Mouse (Mus musculus): ENCODE measurements around the gene Wdr74. TPM values are rescaled to one million over a fixed set of nuclear protein-coding genes. Genes with fewer than 3 reads are reported as not detected.

Wdr74 gene
- polyA plus RNA-seq, 1 experiment from 2014 or later = 42.8 TPM

DNA sequence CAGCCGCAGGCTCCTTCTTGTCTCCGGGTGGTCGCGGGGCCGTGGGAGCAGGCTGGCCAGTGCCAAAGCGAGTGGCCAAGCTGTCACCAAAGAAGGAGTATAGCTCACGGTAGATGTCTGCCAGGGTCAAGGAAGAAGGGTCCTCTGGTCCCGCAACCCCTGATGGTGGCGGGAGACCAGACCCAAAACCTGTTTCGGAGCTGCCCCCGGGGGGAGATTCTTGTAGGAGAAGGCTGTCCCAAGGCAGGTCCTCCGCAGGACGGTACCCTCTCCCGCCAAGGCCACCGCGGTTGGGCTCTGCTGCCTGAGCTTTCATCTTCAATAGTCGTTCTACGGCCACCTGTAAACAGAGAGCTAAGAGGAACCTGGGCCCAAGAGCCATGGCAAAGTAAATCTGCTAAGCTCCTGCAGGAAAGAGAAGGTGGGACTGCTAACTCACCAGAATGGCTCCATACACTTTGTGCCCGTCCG is 39.4 kb downstream of the Wdr74 start:
- Histone ChIP-seq H3K4me3 (peak overlapping the region; percentile 89), H3K4me1 (replicated peaks) (peaks cover 30% of the 10 kb centered on the region), H3K9me3 (replicated peaks) (no peaks in the 10 kb centered on the region), H3K4me2 (peak overlapping the region; percentile 91), H3K27me3 (no peaks in the 10 kb centered on the region), H3K36me3 (peaks cover 21% of the 10 kb centered on the region), H3K9ac (peak overlapping the region; percentile 96), H3K27ac (peak overlapping the region; percentile 100)
- no peak; the same call in 1 of the 2 replicates for ATAC-seq (replicated peaks; ENCODE audit: insufficient number of reproducible peaks, insufficient read depth, low FRiP score, low read depth)
- WGBS = 5% methylated on average over 20 of the region's 20 CpGs

DNA sequence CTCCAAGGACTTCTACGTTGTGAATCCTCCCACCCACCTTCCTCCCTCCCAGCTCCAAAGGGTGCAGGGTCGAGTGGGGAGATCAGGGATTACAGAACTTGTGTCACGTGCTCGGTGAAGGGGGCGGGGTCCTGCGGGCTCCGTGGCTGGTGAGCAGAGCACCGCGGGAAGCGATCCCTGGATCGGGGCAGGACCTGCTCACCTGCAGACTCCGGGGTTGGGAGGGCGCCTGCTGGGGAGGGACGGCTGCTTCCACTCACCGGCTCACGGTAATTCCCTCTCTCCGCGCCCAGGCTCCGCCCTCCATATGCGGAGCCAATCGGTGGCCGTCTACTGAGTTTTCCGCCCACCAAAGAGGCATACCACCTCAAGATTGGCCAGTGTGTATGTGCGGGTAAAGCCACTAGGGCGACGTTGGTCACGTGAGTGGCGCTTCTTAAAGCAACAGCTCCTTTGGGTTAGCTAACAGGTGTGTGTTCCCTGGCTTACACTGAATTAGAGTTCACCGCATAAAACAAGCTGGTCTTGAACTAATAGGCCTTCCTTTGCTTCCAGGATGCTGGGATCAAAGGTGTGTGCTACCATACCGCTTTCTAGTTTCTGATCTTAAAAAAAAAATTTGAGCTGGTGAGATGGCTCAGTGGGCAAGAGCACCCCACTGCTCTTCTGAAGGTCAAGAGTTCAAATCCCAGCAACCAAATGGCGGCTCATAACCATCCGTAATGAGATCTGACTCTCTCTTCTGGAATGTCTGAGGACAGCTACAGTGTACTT is 50.6 kb downstream of the Wdr74 start, which contains the start of gene Taf6l:
Taf6l (minus strand) TSS at position 410 of the 774 bp plus-strand sequence.
- peak within 1 kb of the TSS; percentile 83 for H3K27ac ChIP-seq
- ATAC-seq (replicated peaks; ENCODE audit: insufficient number of reproducible peaks, insufficient read depth, low FRiP score, low read depth) = peak; percentile 98
- peak within 1 kb of the TSS; percentile 69 for H3K4me2 ChIP-seq
- peak within 1 kb of the TSS; percentile 76 for H3K4me3 ChIP-seq
- peaks cover 12% of the 10 kb centered on the region for H3K4me1 ChIP-seq (replicated peaks)
- peak within 1 kb of the TSS; percentile 68 for H3K9ac ChIP-seq
- no peaks in the 10 kb centered on the region for H3K9me3 ChIP-seq (replicated peaks)
- H3K36me3 ChIP-seq = peaks cover 24% of the 10 kb centered on the region
- no peaks in the 10 kb centered on the region for H3K27me3 ChIP-seq
- 1% methylated on average over 32 of the region's 32 CpGs for WGBS

DNA sequence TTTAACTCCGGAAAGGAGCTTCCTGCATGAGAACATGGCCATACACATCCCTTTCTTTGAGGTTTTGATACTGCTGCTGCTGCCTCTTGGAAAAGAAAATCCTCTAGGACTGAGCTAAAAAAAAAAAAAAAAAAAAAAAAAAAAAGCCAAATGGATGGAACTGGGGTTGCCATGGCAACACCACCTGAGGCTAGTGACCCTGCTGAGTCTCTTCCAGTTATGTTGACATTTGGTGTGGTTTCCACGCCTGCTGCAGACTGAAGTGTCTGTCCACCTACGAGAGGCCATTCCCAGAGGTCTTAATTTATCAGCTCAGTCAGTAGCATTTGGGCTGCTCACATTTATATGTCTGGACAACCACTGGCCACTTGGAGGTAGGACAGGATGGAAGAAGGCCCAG is 52.9 kb downstream of the Wdr74 start:
- Histone ChIP-seq H3K36me3 (peaks cover 18% of the 10 kb centered on the region), H3K27me3 (no peaks in the 10 kb centered on the region), H3K4me2 (no peak overlapping the region), H3K4me1 (replicated peaks) (peaks cover 12% of the 10 kb centered on the region), H3K9ac (no peak overlapping the region), H3K4me3 (no peak overlapping the region), H3K9me3 (replicated peaks) (no peaks in the 10 kb centered on the region), H3K27ac (no peak overlapping the region)
- no peak for ATAC-seq (replicated peaks; ENCODE audit: insufficient number of reproducible peaks, insufficient read depth, low FRiP score, low read depth)
- WGBS = 43% methylated on average over 3 of the region's 3 CpGs

DNA sequence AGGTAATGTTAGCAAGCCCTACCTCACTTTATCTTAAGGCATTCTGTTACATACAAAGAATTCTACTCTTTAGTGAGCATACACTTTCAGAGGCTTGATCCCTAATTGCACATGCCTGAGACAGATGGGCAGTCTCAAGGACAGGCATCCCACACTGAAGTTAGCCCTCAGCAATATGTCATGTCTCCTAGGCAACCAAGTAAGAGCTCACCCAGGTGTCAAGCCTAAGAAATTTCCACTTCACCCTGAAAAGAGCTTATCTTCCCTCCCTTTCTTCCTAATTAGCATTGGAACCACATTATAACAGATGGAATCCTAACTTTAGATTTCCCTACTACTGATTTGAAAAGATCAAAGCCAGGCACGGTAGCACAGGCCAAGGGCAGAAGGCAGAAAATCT is 53.5 kb downstream of the Wdr74 start:
- no peak for ATAC-seq (replicated peaks; ENCODE audit: insufficient number of reproducible peaks, insufficient read depth, low FRiP score, low read depth)
- Histone ChIP-seq H3K9ac (no peak overlapping the region), H3K4me1 (replicated peaks) (peaks cover 12% of the 10 kb centered on the region), H3K4me2 (no peak overlapping the region), H3K9me3 (replicated peaks) (no peaks in the 10 kb centered on the region), H3K27me3 (no peaks in the 10 kb centered on the region), H3K36me3 (peaks cover 24% of the 10 kb centered on the region), H3K27ac (no peak overlapping the region), H3K4me3 (no peak overlapping the region)
- 38% methylated on average over 1 of the region's 1 CpGs for WGBS

DNA sequence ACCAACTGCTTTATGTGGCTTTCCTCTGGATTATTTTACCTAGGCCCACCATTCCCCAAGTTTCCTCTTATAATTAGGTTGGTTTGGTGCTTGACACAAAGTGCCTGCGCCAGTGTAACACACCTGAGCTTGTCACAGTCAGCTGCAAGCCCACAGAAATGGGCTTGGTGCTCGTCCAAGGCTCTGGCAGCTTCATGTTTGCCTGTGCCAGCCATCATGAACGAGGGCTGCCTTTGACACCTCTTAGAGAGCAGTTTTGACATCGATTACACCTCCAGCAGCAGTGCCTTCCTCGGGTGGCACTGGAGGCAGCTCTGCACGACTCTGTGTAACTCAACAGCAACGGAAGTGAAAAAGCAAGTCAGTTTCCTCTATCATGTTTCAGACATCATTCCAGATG is 54.5 kb downstream of the Wdr74 start:
- H3K36me3 ChIP-seq = peaks cover 34% of the 10 kb centered on the region
- H3K9me3 ChIP-seq (replicated peaks) = no peaks in the 10 kb centered on the region
- H3K4me1 ChIP-seq (replicated peaks) = peaks cover 10% of the 10 kb centered on the region
- ATAC-seq (replicated peaks; ENCODE audit: insufficient number of reproducible peaks, insufficient read depth, low FRiP score, low read depth) = no peak
- H3K4me3 ChIP-seq = no peak overlapping the region
- no peak overlapping the region for H3K4me2 ChIP-seq
- no peaks in the 10 kb centered on the region for H3K27me3 ChIP-seq
- WGBS = 72% methylated on average over 7 of the region's 7 CpGs
- H3K9ac ChIP-seq = no peak overlapping the region
- no peak overlapping the region for H3K27ac ChIP-seq

Small RNA genes within 50 kb of the gene (microRNA-seq; reads per million reads assigned to microRNA genes)
- not detected for gene Mir6992

Other genes starting within 250 kb of the Wdr74 start
- 0.08 and 0.10 TPM in 2 replicates for gene Slc22a8, start 144.6 kb upstream of the Wdr74 start, polyA plus RNA-seq (2015; fragmentation: Nextera tagmentation; extraction: Ambion mirVana)
- gene Slc22a6, start 117.8 kb upstream of the Wdr74 start, polyA plus RNA-seq (2015; fragmentation: Nextera tagmentation; extraction: Ambion mirVana) = not detected in 2 replicates
- 0.05 and 0.24 TPM in 2 replicates for gene Chrm1, start 72.0 kb upstream of the Wdr74 start, polyA plus RNA-seq (2015; fragmentation: Nextera tagmentation; extraction: Ambion mirVana)
- 59.4 and 71.5 TPM in 2 replicates for gene Slc3a2, start 12.5 kb upstream of the Wdr74 start, polyA plus RNA-seq (2015; fragmentation: Nextera tagmentation; extraction: Ambion mirVana)
- 0.69 and 1.9 TPM in 2 replicates for gene 1700092M07Rik, start 4.9 kb downstream of the Wdr74 start, polyA plus RNA-seq (2015; fragmentation: Nextera tagmentation; extraction: Ambion mirVana)
- 81.0 and 92.0 TPM in 2 replicates for gene Stx5a, start 5.6 kb downstream of the Wdr74 start, polyA plus RNA-seq (2015; fragmentation: Nextera tagmentation; extraction: Ambion mirVana)
- 100 and 132 TPM in 2 replicates for gene Nxf1, start 21.2 kb downstream of the Wdr74 start, polyA plus RNA-seq (2015; fragmentation: Nextera tagmentation; extraction: Ambion mirVana)
- 154 and 157 TPM in 2 replicates for gene Tmem223, start 35.2 kb downstream of the Wdr74 start, polyA plus RNA-seq (2015; fragmentation: Nextera tagmentation; extraction: Ambion mirVana)
- 47.6 and 60.3 TPM in 2 replicates for gene Tmem179b, start 38.6 kb downstream of the Wdr74 start, polyA plus RNA-seq (2015; fragmentation: Nextera tagmentation; extraction: Ambion mirVana)
- gene Taf6l, start 50.6 kb downstream of the Wdr74 start, polyA plus RNA-seq (2015; fragmentation: Nextera tagmentation; extraction: Ambion mirVana) = 15.4 and 18.8 TPM in 2 replicates
- gene Polr2g, start 62.8 kb downstream of the Wdr74 start, polyA plus RNA-seq (2015; fragmentation: Nextera tagmentation; extraction: Ambion mirVana) = 118 and 126 TPM in 2 replicates
- 3.5 and 3.8 TPM in 2 replicates for gene Zbtb3, start 66.7 kb downstream of the Wdr74 start, polyA plus RNA-seq (2015; fragmentation: Nextera tagmentation; extraction: Ambion mirVana)
- 30.9 and 36.2 TPM in 2 replicates for gene Ttc9c, start 83.5 kb downstream of the Wdr74 start, polyA plus RNA-seq (2015; fragmentation: Nextera tagmentation; extraction: Ambion mirVana)
- 2.6 and 3.1 TPM in 2 replicates for gene Hnrnpul2, start 84.2 kb downstream of the Wdr74 start, polyA plus RNA-seq (2015; fragmentation: Nextera tagmentation; extraction: Ambion mirVana)
- 0.36 TPM in 1 of 2 replicates, not detected in the other for gene AC129217.1, start 93.9 kb downstream of the Wdr74 start, polyA plus RNA-seq (2015; fragmentation: Nextera tagmentation; extraction: Ambion mirVana)
- gene Bscl2, start 101.6 kb downstream of the Wdr74 start, polyA plus RNA-seq (2015; fragmentation: Nextera tagmentation; extraction: Ambion mirVana) = 36.4 and 47.0 TPM in 2 replicates
- gene Gng3, start 103.4 kb downstream of the Wdr74 start, polyA plus RNA-seq (2015; fragmentation: Nextera tagmentation; extraction: Ambion mirVana) = 1.3 and 5.0 TPM in 2 replicates
- 1.8 and 2.4 TPM in 2 replicates for gene Lrrn4cl, start 114.9 kb downstream of the Wdr74 start, polyA plus RNA-seq (2015; fragmentation: Nextera tagmentation; extraction: Ambion mirVana)
- 120 and 127 TPM in 2 replicates for gene Ubxn1, start 135.7 kb downstream of the Wdr74 start, polyA plus RNA-seq (2015; fragmentation: Nextera tagmentation; extraction: Ambion mirVana)
- 54.8 and 63.4 TPM in 2 replicates for gene Uqcc3, start 145.1 kb downstream of the Wdr74 start, polyA plus RNA-seq (2015; fragmentation: Nextera tagmentation; extraction: Ambion mirVana)
- gene Lbhd1, start 147.9 kb downstream of the Wdr74 start, polyA plus RNA-seq (2015; fragmentation: Nextera tagmentation; extraction: Ambion mirVana) = 35.8 and 44.8 TPM in 2 replicates
- not detected in 2 replicates for gene Gm49403, start 148.1 kb downstream of the Wdr74 start, polyA plus RNA-seq (2015; fragmentation: Nextera tagmentation; extraction: Ambion mirVana)
- 44.7 and 51.9 TPM in 2 replicates for gene 1810009A15Rik, start 153.0 kb downstream of the Wdr74 start, polyA plus RNA-seq (2015; fragmentation: Nextera tagmentation; extraction: Ambion mirVana)
- not detected in 2 replicates for gene Gm49416, start 153.1 kb downstream of the Wdr74 start, polyA plus RNA-seq (2015; fragmentation: Nextera tagmentation; extraction: Ambion mirVana)
- 21.2 and 29.4 TPM in 2 replicates for gene Ints5, start 157.2 kb downstream of the Wdr74 start, polyA plus RNA-seq (2015; fragmentation: Nextera tagmentation; extraction: Ambion mirVana)
- 50.0 and 67.9 TPM in 2 replicates for gene Ganab, start 162.2 kb downstream of the Wdr74 start, polyA plus RNA-seq (2015; fragmentation: Nextera tagmentation; extraction: Ambion mirVana)
- gene B3gat3, start 184.5 kb downstream of the Wdr74 start, polyA plus RNA-seq (2015; fragmentation: Nextera tagmentation; extraction: Ambion mirVana) = 33.3 and 38.1 TPM in 2 replicates
- 1.9 and 2.3 TPM in 2 replicates for gene Rom1, start 193.5 kb downstream of the Wdr74 start, polyA plus RNA-seq (2015; fragmentation: Nextera tagmentation; extraction: Ambion mirVana)
- gene Eml3, start 193.7 kb downstream of the Wdr74 start, polyA plus RNA-seq (2015; fragmentation: Nextera tagmentation; extraction: Ambion mirVana) = 12.7 and 21.9 TPM in 2 replicates
- 74.2 and 99.5 TPM in 2 replicates for gene Mta2, start 206.0 kb downstream of the Wdr74 start, polyA plus RNA-seq (2015; fragmentation: Nextera tagmentation; extraction: Ambion mirVana)
- 13.7 and 19.4 TPM in 2 replicates for gene Tut1, start 218.0 kb downstream of the Wdr74 start, polyA plus RNA-seq (2015; fragmentation: Nextera tagmentation; extraction: Ambion mirVana)
- 216 and 256 TPM in 2 replicates for gene Eef1g, start 231.2 kb downstream of the Wdr74 start, polyA plus RNA-seq (2015; fragmentation: Nextera tagmentation; extraction: Ambion mirVana)